Mouse (Mus musculus) myocyte (in vitro differentiated cells): ENCODE measurements at regions not wholly inside any gene's neighbourhood (a gene's known extent, or its start where the extent isn't known, plus 50 kb on each side); places are given as distances from the start of the nearest gene placed in this dataset.
"Not testable (repeated sequence)": the region's sequence is repeated elsewhere in the genome, so short reads cannot be mapped to it uniquely, and the experiment has no call there.

Experiments
- H3K27me3 ChIP-seq: one replicate; pipeline ENCODE4 v1.6.1; 2011; ENCODE audit not compliant: control insufficient read depth, insufficient read depth, insufficient read length
- H3K36me3 ChIP-seq: one replicate; pipeline ENCODE4 v1.6.1; 2011; ENCODE audit not compliant: control insufficient read depth, insufficient read depth
- H3K4me2 ChIP-seq: one replicate; pipeline ENCODE4 v1.6.1; 2011; ENCODE audit warnings: low read depth, control low read depth
- H3K4me3 ChIP-seq: one replicate; pipeline ENCODE4 v1.5.1; 2011; ENCODE audit warnings: mild to moderate bottlenecking, control low read depth, moderate library complexity
- H3K79me2 ChIP-seq: one replicate; pipeline ENCODE4 v1.6.1; 2011; ENCODE audit not compliant: control insufficient read depth, insufficient read depth
- H3ac ChIP-seq: one replicate; pipeline ENCODE4 v1.6.1; 2011; ENCODE audit not compliant: control insufficient read depth, insufficient read length
- MAX ChIP-seq: IDR thresholded peaks from one replicate; pipeline ENCODE4 v1.6.1; 2011; ENCODE audit warnings: low read depth, mild to moderate bottlenecking, control low read depth
- MYOD1 ChIP-seq, 3 experiments: IDR thresholded peaks; one replicate each; pipeline ENCODE4 v1.6.1; 2011; ENCODE audit warnings: control low read depth in 2 of 3, low read depth in 2 of 3, mild to moderate bottlenecking in 2 of 3, moderate library complexity in 1 of 3; ENCODE audit not compliant: insufficient read length in 2 of 3, control insufficient read depth in 1 of 3
- MYOG ChIP-seq, 3 experiments: IDR thresholded peaks; one replicate each; pipeline ENCODE4 v1.6.1; 2011; ENCODE audit warnings: control low read depth in 2 of 3, low read depth in 2 of 3, mild to moderate bottlenecking in 2 of 3; ENCODE audit not compliant: insufficient read length in 2 of 3, control insufficient read depth in 1 of 3, insufficient read depth in 1 of 3
- POLR2AphosphoS2 ChIP-seq: IDR thresholded peaks from one replicate; pipeline ENCODE4 v1.6.1; 2011; ENCODE audit warnings: low read depth, control low read depth; ENCODE audit not compliant: insufficient read length
- REST ChIP-seq: IDR thresholded peaks from one replicate; pipeline ENCODE4 v1.6.1; 2011; ENCODE audit warnings: mild to moderate bottlenecking, control low read depth, moderate library complexity; ENCODE audit not compliant: insufficient read depth, insufficient read length
- SRF ChIP-seq: IDR thresholded peaks from one replicate; pipeline ENCODE4 v1.6.1; 2011; ENCODE audit warnings: low read depth; ENCODE audit not compliant: control insufficient read depth, insufficient read length
- TCF12 ChIP-seq: IDR thresholded peaks from one replicate; pipeline ENCODE4 v1.6.1; 2011; ENCODE audit warnings: mild to moderate bottlenecking, control low read depth; ENCODE audit not compliant: poor library complexity, insufficient read depth, severe bottlenecking
- TCF3 ChIP-seq: IDR thresholded peaks from one replicate; pipeline ENCODE4 v1.6.1; 2011; ENCODE audit warnings: low read depth, control low read depth; ENCODE audit not compliant: insufficient read length
- USF1 ChIP-seq: IDR thresholded peaks from one replicate; pipeline ENCODE4 v1.6.1; 2011; ENCODE audit warnings: low read depth, mild to moderate bottlenecking, control low read depth, moderate library complexity

DNA sequence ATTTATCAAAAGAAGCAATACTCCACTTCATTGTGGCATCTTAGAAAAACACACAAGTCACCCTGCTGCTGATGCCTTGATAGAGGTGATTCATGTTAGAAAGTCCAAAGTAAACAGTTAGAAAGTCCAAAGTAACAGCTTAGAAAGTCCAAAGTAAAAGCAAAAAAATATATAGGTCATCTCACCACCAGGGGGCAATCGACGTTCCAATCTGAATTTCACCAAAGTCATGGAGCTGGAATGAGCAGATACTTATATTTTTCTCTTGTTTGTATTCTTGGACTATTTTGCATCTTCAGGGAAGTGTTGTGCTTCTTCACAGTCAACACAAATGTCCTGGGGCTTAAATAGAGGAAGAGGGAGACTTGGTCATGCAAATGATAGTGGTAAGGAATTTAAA lies 241.3 kb downstream of the Bmp2 start:
- no peak for TF ChIP-seq TCF3
- TF ChIP-seq MYOD1 (IDR thresholded peaks at IDR 0.05; ENCODE audit: control insufficient read depth in 1 of 3, insufficient read length in 2 of 3, low read depth in 2 of 3), result no peak
- no peak for TF ChIP-seq POLR2AphosphoS2
- no peak for TF ChIP-seq USF1
- TF ChIP-seq TCF12, result no peak
- Histone ChIP-seq H3K4me2 (no peak overlapping the region), H3K79me2 (no peaks in the 10 kb centered on the region), H3K27me3 (no peaks in the 10 kb centered on the region), H3K36me3 (no peaks in the 10 kb centered on the region), H3K4me3 (no peak overlapping the region), H3ac (no peak overlapping the region)

GRCm38 (mm10) chr2:133802666-133803065 lies 250.7 kb downstream of the Bmp2 start:
- Histone ChIP-seq H3ac (no peak overlapping the region), H3K79me2 (no peaks in the 10 kb centered on the region), H3K4me2 (no peak overlapping the region), H3K27me3 (no peaks in the 10 kb centered on the region), H3K36me3 (no peaks in the 10 kb centered on the region), H3K4me3 (no peak overlapping the region)
- no peak for TF ChIP-seq MAX
- no peak for TF ChIP-seq SRF

GRCm38 (mm10) chr2:133821418-133821817 lies 269.5 kb downstream of the Bmp2 start:
- TF ChIP-seq MAX (no peak), TCF12 (no peak)
- Histone ChIP-seq H3K4me2 (no peak overlapping the region), H3K79me2 (no peaks in the 10 kb centered on the region)

DNA sequence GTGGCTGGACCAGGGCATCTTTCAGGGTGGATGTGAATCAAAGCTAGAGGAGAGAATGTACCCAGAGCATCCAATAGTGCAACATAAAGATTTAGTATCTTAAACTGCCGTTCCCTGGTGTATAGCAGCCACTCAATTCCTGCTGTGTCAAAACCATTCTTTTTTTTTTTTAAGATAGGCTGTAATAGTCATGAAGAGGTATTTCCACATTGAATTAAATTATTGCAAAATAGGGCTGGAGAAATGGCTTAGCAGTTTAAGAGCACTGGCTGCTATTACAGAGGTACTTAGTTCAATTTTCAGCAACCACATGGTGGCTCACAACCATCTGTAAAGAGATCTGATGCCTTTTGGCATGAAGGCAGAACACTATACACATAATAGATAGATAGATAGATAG lies 277.4 kb downstream of the Bmp2 start:
- no peak overlapping the region for H3K4me2 ChIP-seq
- H3K4me3 ChIP-seq, result no peak overlapping the region
- no peaks in the 10 kb centered on the region for H3K36me3 ChIP-seq
- H3ac ChIP-seq, result no peak overlapping the region
- no peaks in the 10 kb centered on the region for H3K27me3 ChIP-seq
- no peak for TF ChIP-seq TCF12
- H3K79me2 ChIP-seq, result no peaks in the 10 kb centered on the region

More at GRCm38 (mm10) chr2:133821418-133821817, 269.5 kb downstream of the Bmp2 start:
- Histone ChIP-seq H3K27me3 (no peaks in the 10 kb centered on the region), H3K36me3 (no peaks in the 10 kb centered on the region), H3ac (no peak overlapping the region), H3K4me3 (no peak overlapping the region)

DNA sequence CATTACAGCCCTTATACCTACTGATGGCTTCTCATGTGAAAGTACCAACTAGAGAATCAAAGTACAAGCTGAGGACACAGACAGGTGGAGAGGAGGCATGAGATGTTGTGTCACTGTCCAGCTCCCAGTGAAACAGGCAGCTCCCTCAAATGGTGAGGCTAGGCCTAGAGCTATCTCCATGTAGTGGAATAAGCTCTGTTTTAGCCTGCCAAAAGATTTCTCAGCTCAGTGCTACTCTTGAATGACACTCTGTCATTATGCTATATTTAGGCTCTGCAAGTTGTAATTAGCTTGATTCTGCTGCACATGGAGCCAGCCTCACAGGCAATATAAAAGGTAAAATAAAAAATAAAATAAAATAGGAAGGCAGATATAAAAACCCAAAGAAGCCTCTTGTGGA lies 298.5 kb downstream of the Bmp2 start:
- H3ac ChIP-seq, result no peak overlapping the region
- no peaks in the 10 kb centered on the region for H3K27me3 ChIP-seq
- no peak overlapping the region for H3K4me2 ChIP-seq
- H3K4me3 ChIP-seq, result no peak overlapping the region
- no peaks in the 10 kb centered on the region for H3K36me3 ChIP-seq
- H3K79me2 ChIP-seq, result no peaks in the 10 kb centered on the region
- TF ChIP-seq POLR2AphosphoS2, result no peak
- TF ChIP-seq REST, result no peak

DNA sequence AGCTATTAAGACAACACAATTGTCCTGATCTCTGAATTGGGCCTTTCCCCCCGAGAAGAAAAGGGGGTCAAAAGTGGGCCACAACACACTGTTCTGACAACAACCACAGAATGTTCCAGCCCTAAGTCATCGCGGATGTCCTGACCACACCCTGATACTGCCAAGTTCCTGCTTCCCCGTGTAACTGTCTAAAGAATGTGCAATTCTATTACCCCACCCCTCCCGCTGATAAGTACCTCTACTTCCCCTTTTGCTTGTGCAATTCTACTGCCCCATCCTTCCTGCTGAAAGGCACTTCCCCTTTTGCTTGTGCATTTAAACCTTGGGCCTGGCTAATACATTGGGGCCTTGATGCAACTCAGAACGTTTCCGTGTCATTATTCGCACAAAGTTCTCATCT lies 323.0 kb downstream of the Bmp2 start:
- H3ac ChIP-seq, H3K36me3 ChIP-seq, H3K27me3 ChIP-seq, H3K79me2 ChIP-seq, H3K4me2 ChIP-seq, H3K4me3 ChIP-seq: not testable (repeated sequence)

DNA sequence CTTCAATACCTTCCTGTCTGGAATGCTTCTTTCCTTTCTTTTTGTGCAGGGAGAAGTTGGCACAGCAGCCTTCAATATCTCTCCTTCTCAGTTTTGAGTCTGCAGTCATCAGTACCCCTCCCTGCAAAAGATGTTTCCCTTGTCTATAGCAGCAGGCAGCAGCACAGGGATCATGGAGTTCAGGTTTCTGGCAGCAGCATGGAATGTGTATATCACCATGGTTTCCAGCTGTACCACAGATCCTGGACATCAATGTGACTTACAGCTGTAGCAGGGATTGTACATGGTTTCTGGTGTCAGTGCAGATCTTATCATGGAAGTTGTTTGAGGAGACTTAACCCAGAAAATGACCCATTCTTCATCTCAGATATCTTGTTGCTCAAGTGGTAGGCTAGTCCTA lies 331.7 kb downstream of the Bmp2 start:
- no peaks in the 10 kb centered on the region for H3K79me2 ChIP-seq
- TF ChIP-seq USF1, result no peak
- no peak for TF ChIP-seq REST
- no peak for TF ChIP-seq MYOG (IDR thresholded peaks at IDR 0.05; ENCODE audit: control insufficient read depth in 1 of 3, insufficient read depth in 1 of 3, insufficient read length in 2 of 3, low read depth in 2 of 3)
- no peak for TF ChIP-seq TCF3
- H3K4me2 ChIP-seq, result no peak overlapping the region
- no peaks in the 10 kb centered on the region for H3K36me3 ChIP-seq
- no peaks in the 10 kb centered on the region for H3K27me3 ChIP-seq
- no peak overlapping the region for H3K4me3 ChIP-seq
- no peak overlapping the region for H3ac ChIP-seq
